Mouse (Mus musculus): Measurements from ENCODE around the gene Rnf215.

GRCm38 (mm10) chr11:4134986-4135935 is at the start of gene Rnf215:
- peak; percentile 17 to 52; a peak in 2 of 4 replicates for TF ChIP-seq CTCF (conservative IDR thresholded peaks at IDR 0.05 in 1 of 2, IDR thresholded peaks at IDR 0.05 in 1 of 2; ENCODE audit: low read depth in 2 of 2, low read length in 2 of 2)
- peak; percentile 89 for TF ChIP-seq POLR2A (IDR thresholded peaks at IDR 0.05; ENCODE audit: low read depth, low read length)
- TF ChIP-seq TBP (conservative IDR thresholded peaks at IDR 0.05; ENCODE audit: low read depth, low read length): no peak
- TF ChIP-seq MYC (IDR thresholded peaks at IDR 0.05; ENCODE audit: low read depth, low read length): no peak
- no peak for TF ChIP-seq MAFK (IDR thresholded peaks at IDR 0.05; ENCODE audit: insufficient replicate concordance, low read length)
- peak; percentile 96 for TF ChIP-seq UBTF (IDR thresholded peaks at IDR 0.05; ENCODE audit: low read depth, low read length)
- no peak for TF ChIP-seq E2F4 (IDR thresholded peaks at IDR 0.05; ENCODE audit: insufficient replicate concordance, low read depth, low read length)
- no peak for TF ChIP-seq JUN (IDR thresholded peaks at IDR 0.05; ENCODE audit: insufficient read depth, low read depth, low read length)
- TF ChIP-seq ZMIZ1 (IDR thresholded peaks at IDR 0.05; ENCODE audit: low read depth, low read length): peak; percentile 82
- TF ChIP-seq MAX (IDR thresholded peaks at IDR 0.05; ENCODE audit: low read length): no peak
- TF ChIP-seq MXI1 (IDR thresholded peaks at IDR 0.05; ENCODE audit: low read depth, low read length): peak; percentile 40; the same call in 1 of the 2 replicates
- peak; percentile 84; the same call in 1 of the 2 replicates for TF ChIP-seq MAZ (IDR thresholded peaks at IDR 0.05; ENCODE audit: low read depth, low read length)
- TF ChIP-seq BHLHE40 (IDR thresholded peaks at IDR 0.05; ENCODE audit: low read depth, low read length): no peak
- TF ChIP-seq EP300 (IDR thresholded peaks at IDR 0.05; ENCODE audit: low read length): no peak
